Mouse (Mus musculus) B cell, adult 2 months (primary cell): ENCODE measurements at regions not wholly inside any gene's neighbourhood (a gene's known extent, or its start where the extent isn't known, plus 50 kb on each side); places are given as distances from the start of the nearest gene placed in this dataset.

Experiments
- DNase-seq, 2 experiments: peaks; one replicate each; pipeline ENCODE4 v3.0.0; 2022

GRCm38 (mm10) chr17:81180813-81181424 lies 116.0 kb upstream of the Thumpd2 start:
- DNase-seq, result no peak

GRCm38 (mm10) chr17:81176306-81176705 lies 111.4 kb upstream of the Thumpd2 start:
- DNase-seq, result no peak

GRCm38 (mm10) chr17:81175877-81176276 lies 111.0 kb upstream of the Thumpd2 start:
- no peak for DNase-seq

DNA sequence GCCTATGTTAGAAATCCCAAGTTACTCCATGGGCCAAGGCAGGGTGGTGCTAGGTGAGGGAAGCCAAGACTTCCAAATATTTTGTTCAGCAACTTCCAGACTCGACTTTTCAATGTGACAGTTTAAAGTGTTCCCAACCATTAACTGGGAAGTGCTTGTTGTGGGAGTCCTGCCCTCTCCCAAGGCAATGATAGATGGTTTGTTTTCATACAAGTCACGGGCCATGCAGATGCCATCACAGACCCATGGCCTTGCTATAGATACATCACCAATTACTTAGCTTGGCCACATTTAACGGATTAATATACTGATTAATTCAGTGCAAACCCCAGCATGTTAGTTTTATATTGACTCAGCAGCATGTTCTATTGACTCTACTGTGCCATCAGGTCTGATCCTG lies 108.1 kb upstream of the Thumpd2 start:
- no peak for DNase-seq

DNA sequence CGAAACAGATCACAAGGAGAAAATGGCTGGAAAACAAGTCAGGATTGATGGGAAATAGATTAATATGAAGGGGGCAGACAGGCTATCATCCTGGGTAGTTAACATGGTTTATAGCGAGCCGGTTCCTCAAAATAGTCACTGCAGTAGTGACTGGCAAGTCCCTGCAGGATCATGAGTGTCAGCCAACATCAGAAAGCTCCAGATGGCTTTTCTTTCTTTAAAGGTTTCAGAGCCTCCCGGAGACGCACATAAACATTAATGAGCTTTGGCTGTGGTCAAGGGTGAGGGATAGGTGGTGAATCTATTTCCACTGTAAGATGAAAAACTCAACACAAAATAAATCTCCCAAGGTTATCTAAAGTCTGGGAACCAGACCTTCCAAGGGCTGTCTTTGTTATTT lies 104.2 kb upstream of the Thumpd2 start:
- no peak for DNase-seq

DNA sequence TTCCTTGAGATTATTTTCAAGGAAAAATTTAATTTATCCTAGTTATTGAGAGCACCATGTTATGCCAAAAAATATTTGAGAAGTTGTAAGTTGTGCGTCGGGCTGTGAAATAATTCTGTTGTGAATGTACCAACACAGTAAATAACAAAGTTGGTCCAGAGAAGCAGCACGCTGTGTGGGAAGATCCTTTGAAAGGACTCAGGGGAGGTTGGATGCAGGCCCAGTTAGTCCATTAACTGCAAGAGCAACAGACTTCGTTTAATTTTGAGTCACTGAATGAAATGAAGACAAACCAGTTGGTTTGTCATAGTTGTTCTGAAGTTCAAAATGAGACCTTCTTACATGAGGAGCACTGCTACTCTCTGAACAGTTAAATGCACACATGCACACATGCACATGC lies 85.8 kb upstream of the Thumpd2 start:
- no peak for DNase-seq

DNA sequence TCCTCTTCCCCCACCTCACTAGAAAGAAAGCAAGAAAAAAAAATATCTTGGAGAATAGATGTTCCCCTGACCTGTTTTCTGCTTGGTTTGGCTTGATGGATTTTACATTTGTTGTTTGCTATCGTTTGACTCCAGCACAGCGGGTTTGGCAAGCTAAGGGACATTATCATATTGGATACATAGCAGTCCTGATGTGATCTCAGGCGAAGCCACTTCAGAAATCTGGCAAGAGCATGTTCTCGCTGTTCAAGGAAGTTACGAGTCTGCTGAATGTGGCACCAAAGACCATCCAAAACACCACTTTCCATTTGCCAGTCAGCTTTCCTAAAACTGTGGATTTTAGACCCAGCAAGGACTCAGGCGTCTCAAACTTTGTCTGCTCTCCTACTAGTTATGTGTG lies 69.8 kb upstream of the Thumpd2 start:
- DNase-seq, result no peak

DNA sequence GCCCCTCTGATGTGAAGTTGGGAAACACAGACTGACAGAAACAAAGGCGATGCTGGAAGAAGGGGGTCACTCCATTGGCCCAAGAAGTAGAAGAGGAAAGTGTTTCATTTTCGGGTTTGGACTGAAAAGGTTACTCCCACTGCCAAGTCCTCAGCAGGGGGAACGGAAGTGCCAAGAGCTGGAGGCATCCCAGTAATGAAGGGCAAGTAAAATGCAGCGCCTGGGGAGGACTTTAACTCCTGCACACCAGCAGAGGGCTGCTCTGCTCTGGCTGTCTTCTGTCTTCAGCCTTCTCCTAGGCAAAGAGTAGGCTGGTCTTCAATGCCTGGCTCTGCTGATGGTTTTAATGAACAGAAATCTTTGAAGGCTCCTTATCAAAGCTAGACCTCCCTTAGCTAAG lies 68.3 kb upstream of the Thumpd2 start:
- no peak for DNase-seq
